Mouse (Mus musculus) right cerebral cortex, adult 18-20 months (tissue): ENCODE measurements at regions not wholly inside any gene's neighbourhood (a gene's known extent, or its start where the extent isn't known, plus 50 kb on each side); places are given as distances from the start of the nearest gene placed in this dataset.

Experiments used
- DNase-seq: peaks from one replicate; pipeline ENCODE4 v3.0.0; 2022; ENCODE audit warnings: mixed read lengths

GRCm38 (mm10) chr5:111897568-111897967 lies 163.8 kb downstream of the Gm26897 start:
- DNase-seq = no peak

GRCm38 (mm10) chr5:111898482-111898881 lies 164.8 kb downstream of the Gm26897 start:
- DNase-seq = no peak

- DNase-seq = no peak
Observed at GRCm38 (mm10) chr5:111901197-111901596, 167.5 kb downstream of the Gm26897 start.

- no peak for DNase-seq
Observed at GRCm38 (mm10) chr5:111901678-111902077, 168.0 kb downstream of the Gm26897 start.

- peak; percentile 23 for DNase-seq
Observed at GRCm38 (mm10) chr5:111908085-111908484, 174.4 kb downstream of the Gm26897 start.

GRCm38 (mm10) chr5:111910514-111910913 lies 176.8 kb downstream of the Gm26897 start:
- no peak for DNase-seq

- no peak for DNase-seq
Observed at GRCm38 (mm10) chr5:111913354-111913753, 179.6 kb downstream of the Gm26897 start.

GRCm38 (mm10) chr5:111914296-111914695 lies 180.6 kb downstream of the Gm26897 start:
- no peak for DNase-seq

- DNase-seq = no peak
Observed at GRCm38 (mm10) chr5:111917643-111918252, 184.0 kb downstream of the Gm26897 start.

- no peak for DNase-seq
Observed at GRCm38 (mm10) chr5:111918888-111919287, 185.2 kb downstream of the Gm26897 start.

GRCm38 (mm10) chr5:111922991-111923701 lies 189.4 kb downstream of the Gm26897 start:
- no peak for DNase-seq

GRCm38 (mm10) chr5:111925757-111926156 lies 192.0 kb downstream of the Gm26897 start:
- DNase-seq = no peak

- no peak for DNase-seq
Observed at GRCm38 (mm10) chr5:111929180-111929990, 195.7 kb downstream of the Gm26897 start.

- DNase-seq = no peak
Observed at GRCm38 (mm10) chr5:111929991-111930339, 196.2 kb downstream of the Gm26897 start.

GRCm38 (mm10) chr5:111931733-111932132 lies 198.0 kb downstream of the Gm26897 start:
- DNase-seq = no peak

GRCm38 (mm10) chr5:111935381-111936134 lies 201.8 kb downstream of the Gm26897 start:
- no peak for DNase-seq

- no peak for DNase-seq
Observed at GRCm38 (mm10) chr5:111941831-111942230, 208.1 kb downstream of the Gm26897 start.

- DNase-seq = no peak
Observed at GRCm38 (mm10) chr5:111942792-111943191, 209.1 kb downstream of the Gm26897 start.

- no peak for DNase-seq
Observed at GRCm38 (mm10) chr5:111943337-111944162, 209.8 kb downstream of the Gm26897 start.

GRCm38 (mm10) chr5:111944273-111944971 lies 210.7 kb downstream of the Gm26897 start:
- DNase-seq = no peak

- no peak for DNase-seq
Observed at GRCm38 (mm10) chr5:111944972-111945285, 211.2 kb downstream of the Gm26897 start.

GRCm38 (mm10) chr5:111946281-111946680 lies 212.6 kb downstream of the Gm26897 start:
- DNase-seq = no peak
